Mouse (Mus musculus) embryonic fibroblast, embryonic 13.5 days (primary cell): Measurements from ENCODE around the gene C8a.

Experiments
- CTCF ChIP-seq: IDR thresholded peaks from 2 replicates; pipeline ENCODE4 v1.5.1; 2011; ENCODE audit warnings: mild to moderate bottlenecking, control low read depth, low read length, moderate library complexity, borderline replicate concordance; ENCODE audit not compliant: insufficient read depth
- POLR2A ChIP-seq: IDR thresholded peaks from 2 replicates; pipeline ENCODE4 v1.6.1; 2011; ENCODE audit warnings: low read depth, mild to moderate bottlenecking, control low read depth, low read length, moderate library complexity

- no peak for TF ChIP-seq CTCF
- TF ChIP-seq POLR2A, result no peak
These were observed 11.8 kb downstream of the C8a start for GRCm38 (mm10) chr4:104864397-104864796.
